Mouse (Mus musculus): ENCODE measurements around the gene Ckap2. TPM values are rescaled to one million over a fixed set of nuclear protein-coding genes. Genes with fewer than 3 reads are reported as not detected.

The Ckap2 gene
- polyA plus RNA-seq (2012): 6.6 and 8.3 TPM in 2 replicates

DNA sequence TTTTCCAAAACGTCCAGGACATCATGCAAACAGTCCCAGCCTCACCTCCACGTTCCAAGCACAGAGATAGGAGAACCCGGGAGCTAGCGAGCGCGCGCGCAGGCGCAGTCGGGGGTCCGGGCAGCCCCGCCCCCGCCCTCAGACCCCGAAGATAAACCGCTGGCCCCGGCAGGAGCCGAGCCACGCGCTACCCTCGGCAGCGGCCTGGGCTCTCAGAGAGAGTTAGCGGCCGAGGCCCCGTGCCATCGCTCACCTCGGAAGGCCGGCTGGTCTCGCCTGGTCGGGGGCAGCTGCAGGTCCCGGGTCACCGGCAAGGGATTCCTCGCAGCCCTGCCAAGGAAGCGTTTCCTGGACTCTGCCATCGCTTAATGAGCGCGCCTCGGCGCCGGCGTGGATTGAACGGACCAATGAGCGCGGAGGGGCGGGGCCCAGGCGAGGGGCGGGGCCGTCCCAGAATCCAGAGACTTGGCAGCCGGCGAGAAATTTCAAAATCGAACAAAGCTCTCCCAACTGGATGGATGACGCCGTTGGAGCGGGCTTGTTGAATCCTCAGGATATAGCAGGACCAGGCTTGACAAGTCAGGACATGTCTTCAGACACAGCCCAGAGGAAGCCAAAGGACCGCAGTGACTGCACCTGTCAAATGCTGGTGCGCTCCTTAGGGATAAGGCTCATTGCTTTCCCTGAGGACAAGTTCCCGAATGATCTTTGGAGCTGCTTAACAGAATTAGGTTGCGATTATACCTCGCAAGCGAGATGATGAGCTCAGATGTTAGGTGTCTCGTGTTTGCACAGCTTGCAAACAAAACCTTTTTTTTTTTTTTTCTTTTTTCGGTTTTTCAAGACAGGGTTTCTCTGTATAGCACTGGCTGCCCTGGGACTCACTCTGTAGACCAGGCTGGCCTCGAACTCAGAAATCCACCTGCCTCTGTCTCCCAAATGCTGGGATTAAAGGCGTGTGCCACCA is at the start of gene Ckap2:
Ckap2 (minus strand) TSS at position 389 of the 967 bp plus-strand sequence.

DNA sequence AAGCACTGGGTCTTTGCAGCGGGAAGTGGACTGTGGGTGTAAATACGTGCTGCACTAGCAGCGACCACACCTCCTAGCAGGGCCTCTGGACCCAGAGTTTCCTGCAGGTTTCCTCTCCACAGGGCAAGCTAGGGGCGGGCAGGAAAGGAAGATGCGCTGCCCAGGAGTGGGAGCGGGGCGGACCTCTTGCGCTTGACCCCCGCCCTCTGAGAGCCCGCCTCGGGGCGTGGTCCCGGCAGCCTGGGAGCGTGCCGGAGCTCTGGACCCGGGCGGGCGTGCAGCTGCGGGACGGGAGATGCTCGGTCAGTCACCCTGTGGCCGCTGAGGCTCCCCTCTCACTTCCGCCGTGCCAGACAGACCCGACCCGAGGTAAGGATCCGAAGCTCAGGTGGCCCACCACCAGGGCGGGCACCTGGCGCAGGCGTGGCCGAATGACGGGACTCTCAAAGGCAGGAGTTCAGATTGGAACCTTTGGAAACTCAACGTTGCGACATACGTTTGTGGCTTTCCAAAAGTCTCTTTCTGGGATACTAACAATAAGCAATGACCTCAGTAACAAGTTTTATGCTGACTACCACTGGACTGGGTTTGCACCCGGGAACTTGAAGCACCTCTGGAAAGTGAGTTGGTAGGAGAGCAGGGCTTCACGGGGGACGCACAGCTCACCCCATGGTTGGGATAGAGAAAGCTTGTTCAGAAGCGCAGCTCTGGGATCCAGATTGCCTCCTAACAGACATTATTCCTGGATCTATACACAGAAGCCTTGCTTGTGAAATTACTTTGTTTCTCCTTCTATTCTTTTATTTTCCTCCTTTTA is 41.6 kb upstream of the Ckap2 start, which contains the start of gene Thsd1:
Thsd1 (plus strand) TSS at position 253 of the 817 bp plus-strand sequence.

DNA sequence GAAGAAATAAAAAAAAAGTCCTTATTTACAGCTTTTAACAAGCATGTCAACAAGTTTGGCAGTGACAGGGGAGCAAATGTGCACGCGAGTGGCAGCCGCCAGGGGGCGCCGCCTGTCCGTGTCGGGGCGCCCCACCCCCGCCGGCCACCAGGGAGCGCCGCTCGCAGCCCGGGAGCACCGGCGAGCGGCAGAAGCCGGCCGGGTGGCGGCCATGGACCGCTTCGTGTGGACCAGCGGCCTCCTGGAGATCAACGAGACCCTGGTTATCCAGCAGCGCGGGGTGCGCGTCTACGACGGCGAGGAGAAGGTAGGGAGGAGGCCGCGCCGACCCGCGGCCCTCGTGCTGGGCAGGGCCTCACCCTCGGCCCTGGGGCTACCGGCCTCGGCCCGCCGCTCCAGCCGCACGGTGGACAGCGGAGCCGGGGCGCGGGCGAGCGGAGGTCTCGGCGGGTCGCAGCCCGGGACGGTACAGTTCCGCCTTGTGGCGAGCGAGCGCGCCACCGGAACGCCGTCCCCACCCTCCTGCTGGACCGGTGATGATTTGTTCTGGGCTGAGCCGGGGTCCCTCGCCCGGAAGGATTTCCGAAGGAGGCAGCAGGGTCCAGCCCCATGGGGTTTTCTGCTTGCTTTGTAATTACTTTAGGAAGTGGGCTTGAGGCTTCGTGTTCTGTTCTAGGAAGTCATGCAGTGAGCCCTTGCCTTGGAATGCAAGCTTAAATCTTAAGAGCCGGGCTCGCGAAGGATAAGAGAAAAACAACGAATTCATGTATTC is 7.2 kb upstream of the Ckap2 start, which contains the start of gene Vps36:
Vps36 (plus strand) TSS at position 150 of the 772 bp plus-strand sequence.

DNA sequence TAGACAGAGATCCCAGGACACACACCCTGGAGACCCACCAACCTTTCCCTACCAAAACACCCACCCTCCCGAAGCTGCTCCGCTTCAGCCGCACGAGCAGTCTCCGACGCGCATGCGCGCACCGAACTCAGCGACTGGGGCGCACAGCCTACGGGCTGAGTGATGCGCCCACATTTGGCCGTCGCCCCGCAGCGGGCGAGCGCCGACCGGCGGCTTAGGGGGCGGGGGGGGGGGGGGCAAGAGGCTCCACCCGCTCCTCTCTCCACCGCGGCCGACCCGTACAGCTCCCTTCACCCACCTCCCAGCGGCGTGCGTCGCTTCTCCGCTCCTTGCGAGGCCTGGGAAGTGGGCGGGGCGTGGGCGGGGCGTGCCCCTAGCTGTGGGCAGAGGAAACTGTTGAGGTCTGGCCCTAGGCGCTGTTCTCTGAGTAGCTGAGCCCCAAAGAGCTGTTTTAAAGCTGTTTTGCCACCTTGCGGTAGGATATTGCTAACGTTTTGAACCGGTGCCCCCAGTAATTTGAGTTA is 19.5 kb downstream of the Ckap2 start, which contains the start of gene Nek3:
Nek3 (minus strand) TSS at position 356 of the 524 bp plus-strand sequence.

DNA sequence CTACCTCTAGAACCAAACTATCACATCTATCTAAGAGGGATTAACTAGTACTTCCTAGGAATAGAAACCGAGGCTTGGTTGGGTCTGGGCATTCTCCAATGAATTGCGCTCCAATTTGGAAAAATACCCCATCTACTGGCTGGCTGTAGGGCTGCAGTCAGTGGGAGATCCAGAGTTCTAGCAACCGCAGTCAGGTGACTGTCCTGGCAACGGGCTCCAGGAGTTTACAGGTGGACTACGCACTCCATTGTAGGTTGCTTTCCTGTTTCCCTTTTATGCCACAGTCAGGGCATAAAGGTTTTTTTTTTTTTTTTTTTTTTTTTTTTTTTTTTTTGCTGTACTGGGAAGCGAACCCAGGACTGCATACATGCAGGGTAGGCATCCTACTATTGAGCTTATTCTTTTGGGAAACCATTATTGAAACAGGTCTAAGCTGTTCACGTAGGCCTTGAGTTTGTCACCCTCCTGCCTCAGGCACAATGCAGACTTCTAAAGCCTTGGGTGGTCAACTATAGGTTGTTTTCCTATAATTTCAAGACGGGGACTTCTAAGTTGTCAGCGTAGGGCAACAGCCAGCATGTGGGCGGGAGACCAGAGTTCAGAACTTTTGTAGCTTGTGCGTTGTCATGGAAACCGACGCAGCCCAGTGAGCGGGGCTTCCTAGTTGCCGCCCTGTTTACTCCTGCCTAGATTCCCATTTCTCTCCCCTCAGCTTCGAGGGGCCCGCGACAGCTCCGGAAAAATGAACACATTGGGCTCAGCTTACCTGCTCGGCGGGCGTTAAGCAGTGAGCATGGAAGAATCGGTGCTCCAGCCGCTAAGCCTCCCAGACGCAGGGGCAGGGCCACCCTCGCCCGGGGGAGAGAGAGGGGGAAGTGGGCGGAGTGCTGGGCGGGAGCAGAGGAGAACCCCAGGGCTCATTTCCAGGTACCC is 61.1 kb downstream of the Ckap2 start, which contains the start of gene Nek5:
Nek5 (minus strand) TSS at position 834 of the 933 bp plus-strand sequence.

Other genes with a start within 250 kb of the Ckap2 start
- gene Defb35, start 247.5 kb downstream of the Ckap2 start, polyA plus RNA-seq (2012): not detected in 2 replicates
- gene Defb13, start 239.1 kb downstream of the Ckap2 start, polyA plus RNA-seq (2012): not detected in 2 replicates
- not detected in 2 replicates for gene Fam90a1a, start 227.1 kb downstream of the Ckap2 start, polyA plus RNA-seq (2012)
- gene Ccdc70, start 216.0 kb downstream of the Ckap2 start, polyA plus RNA-seq (2012): not detected in 2 replicates
- 3.3 and 3.8 TPM in 2 replicates for gene Atp7b, start 125.5 kb downstream of the Ckap2 start, polyA plus RNA-seq (2012)
- 0.33 and 0.53 TPM in 2 replicates for gene Alg11, start 125.1 kb downstream of the Ckap2 start, polyA plus RNA-seq (2012)
- not detected in 2 replicates for gene Nek5, start 60.8 kb downstream of the Ckap2 start, polyA plus RNA-seq (2012)
- 1.2 and 1.5 TPM in 2 replicates for gene Nek3, start 19.4 kb downstream of the Ckap2 start, polyA plus RNA-seq (2012)
- gene Vps36, start 7.0 kb upstream of the Ckap2 start, polyA plus RNA-seq (2012): 13.1 and 14.8 TPM in 2 replicates
- 1.2 and 1.5 TPM in 2 replicates for gene Thsd1, start 41.5 kb upstream of the Ckap2 start, polyA plus RNA-seq (2012)
- gene Tpte, start 97.6 kb upstream of the Ckap2 start, polyA plus RNA-seq (2012): not detected in 2 replicates
- 5.7 and 6.8 TPM in 2 replicates for gene Slc25a15, start 212.8 kb upstream of the Ckap2 start, polyA plus RNA-seq (2012)
- gene Mrps31, start 225.5 kb upstream of the Ckap2 start, polyA plus RNA-seq (2012): 1.1 and 1.3 TPM in 2 replicates

All from megakaryocyte-erythroid progenitor cell, adult 5 weeks (primary cell).